Mouse (Mus musculus): ENCODE data around the gene Ctdsp2.

Gene Ctdsp2

DNA sequence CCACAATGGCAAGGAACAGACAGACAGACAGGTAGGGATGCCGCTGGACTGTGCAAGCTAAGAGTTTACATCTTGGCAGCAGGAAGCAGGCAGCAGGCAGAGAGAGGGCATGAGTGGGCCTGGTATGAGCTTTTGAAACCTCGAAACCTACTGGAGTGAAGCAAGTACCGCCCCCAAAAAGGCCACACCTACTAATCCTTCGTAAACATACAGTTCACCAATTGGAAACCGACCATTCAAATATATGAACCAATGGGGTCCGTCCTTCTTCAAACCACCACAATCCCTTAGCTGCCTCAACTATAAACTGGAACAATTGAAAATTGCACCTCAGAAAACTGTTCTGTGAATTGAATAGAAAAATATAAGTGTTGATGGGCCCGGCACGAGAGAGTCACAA lies 14.7 kb upstream of the Ctdsp2 start:
- no peak for DNase-seq

DNA sequence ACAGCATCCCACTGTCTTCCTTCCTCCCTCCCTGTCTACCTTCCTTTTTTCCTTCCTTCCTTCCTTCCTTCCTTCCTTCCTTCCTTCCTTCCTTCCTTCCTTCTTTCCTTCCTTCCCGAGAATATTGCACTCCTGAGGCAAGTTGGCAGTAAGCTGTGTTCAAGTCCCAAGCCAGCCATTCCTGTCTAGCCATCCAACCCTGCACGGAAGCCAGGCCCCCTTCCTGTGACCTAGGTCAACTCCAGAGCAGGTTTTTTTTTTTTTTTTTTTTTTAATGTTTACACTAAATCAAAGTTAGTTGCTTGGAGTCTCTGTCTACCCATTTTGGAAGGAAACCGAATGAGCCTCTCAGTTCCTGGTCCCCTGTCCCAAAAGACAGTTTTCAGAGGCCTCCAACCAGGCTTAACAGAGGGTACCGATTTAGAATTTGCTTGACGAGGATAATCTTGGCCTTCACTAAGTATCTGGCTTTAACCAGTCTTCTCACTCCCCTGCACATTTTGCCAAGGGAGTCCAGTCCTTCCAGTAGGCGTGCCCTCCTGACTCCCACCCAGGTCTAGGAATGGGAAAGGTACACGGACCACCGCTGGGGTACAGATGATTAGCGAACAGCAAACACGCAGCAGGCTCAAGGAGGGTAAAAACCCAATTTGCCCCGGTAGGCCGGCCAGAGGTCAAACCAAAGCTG lies 7.0 kb upstream of the Ctdsp2 start:
- no peak for DNase-seq

DNA sequence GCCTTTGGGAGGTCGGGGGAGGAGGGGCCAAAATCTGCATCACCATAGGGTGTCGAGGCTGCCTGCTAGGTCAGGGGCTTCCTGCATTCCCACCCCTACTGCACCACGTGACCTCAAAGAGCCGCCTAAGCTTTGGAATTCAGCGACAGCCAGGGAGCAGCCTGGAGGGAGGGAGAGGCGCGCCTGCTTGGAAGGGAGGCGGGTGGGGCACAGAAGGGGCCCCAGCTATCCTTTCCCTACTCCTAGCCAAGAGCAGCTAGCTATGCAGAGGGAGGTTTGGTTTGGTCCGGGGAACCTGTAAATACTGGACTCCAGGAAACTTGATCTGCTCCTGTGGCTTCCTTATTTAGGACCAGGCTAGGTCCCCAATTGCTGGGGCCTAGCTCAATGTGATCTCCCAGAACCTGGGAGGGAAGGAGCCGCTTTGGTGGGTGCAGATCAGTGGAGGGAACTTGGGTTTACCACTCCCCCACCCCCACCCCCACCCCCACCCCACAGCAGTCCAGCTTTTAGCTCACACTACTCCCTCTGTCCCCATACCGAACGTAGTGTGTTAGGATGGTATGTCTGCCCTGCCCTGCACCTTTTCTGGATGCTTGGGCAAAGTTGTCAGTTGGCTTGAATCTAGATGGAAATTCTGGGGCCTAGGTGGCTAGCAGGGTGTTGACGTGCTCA lies 6.3 kb upstream of the Ctdsp2 start:
- peak; percentile 98 for DNase-seq

DNA sequence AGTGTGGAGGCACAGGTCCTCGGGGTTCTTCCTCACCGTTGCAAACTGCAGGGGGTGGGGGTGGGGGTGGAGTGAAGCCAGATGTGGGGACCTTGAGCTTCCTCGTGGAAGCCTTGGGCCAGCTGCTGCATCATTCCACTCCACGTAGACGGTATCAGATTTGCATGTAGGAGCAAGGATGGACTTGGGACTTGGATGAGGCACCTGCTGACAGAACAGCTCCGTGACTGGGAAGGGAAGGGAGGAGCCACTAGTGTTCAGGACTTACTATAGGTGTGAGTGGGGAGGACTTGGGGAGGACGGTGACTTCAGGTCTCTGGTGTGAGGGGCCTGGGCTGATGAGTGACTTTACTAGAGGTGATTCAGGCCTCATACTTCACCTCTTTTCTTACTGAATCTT lies 5.5 kb upstream of the Ctdsp2 start:
- peak; percentile 87 for DNase-seq

DNA sequence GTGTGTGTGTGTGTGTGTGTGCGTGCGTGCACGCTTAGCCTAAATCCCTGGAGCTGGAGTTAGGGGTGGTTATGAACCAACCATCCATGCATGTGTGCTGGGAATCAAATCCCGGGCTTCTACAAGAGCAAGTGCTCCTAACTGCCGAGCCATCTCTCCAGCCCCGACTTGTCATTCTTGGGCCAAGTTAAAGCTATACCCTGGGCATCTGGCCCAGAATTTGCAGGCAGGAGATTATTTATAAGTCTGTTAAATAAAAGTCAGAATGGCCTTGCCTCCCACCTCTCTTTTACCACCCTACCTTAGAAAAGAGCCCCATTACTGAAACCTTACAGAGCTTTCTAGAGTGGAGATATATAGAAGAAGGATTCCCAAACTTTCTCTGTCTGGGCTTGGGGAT lies 2.8 kb upstream of the Ctdsp2 start:
- DNase-seq: no peak

DNA sequence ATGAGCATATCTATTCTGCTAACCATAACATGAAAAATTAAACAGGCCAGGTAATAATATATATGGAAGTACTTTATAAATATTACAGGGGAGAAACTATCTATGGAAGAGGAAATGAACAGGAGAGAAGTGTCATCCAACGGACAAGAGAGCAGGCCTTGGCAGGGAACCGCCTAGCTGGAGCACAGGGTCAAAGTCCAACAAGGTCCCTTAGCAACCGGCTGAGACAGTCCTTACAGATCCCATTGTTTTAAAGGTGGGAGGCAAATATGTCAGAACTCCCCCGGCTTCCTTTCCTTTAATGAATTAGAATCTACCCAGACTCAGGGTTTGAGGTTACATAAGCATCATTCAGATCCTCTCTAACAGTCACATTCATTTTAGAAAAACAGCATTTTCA lies 1.4 kb upstream of the Ctdsp2 start:
- DNase-seq: peak; percentile 90

DNA sequence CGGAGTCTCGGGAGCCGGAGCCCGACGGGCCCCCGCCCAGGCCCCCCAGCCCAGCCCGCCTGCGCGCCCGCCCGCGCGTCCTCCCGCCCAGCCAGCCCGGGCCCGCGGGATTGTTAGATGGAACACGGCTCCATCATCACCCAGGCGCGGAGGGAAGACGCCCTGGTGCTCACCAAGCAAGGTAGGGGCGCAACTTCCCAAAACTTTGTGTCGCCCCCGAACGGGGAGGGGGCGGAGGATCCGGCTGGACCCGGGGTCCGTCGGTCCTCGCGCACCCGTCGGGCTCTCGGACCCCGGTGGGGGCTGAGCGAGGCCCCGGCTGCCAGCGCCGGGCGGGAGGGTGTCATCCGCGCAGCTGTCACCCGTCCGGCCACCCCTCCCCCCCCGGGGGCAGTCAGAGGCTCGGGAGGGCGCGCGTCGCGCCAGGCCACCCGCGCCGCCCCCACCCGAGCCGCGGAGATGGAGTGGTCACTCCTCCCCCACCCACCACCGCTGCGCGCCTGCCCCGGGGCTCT lies 661 bp downstream of the Ctdsp2 start:
- peak; percentile 98 for DNase-seq

DNA sequence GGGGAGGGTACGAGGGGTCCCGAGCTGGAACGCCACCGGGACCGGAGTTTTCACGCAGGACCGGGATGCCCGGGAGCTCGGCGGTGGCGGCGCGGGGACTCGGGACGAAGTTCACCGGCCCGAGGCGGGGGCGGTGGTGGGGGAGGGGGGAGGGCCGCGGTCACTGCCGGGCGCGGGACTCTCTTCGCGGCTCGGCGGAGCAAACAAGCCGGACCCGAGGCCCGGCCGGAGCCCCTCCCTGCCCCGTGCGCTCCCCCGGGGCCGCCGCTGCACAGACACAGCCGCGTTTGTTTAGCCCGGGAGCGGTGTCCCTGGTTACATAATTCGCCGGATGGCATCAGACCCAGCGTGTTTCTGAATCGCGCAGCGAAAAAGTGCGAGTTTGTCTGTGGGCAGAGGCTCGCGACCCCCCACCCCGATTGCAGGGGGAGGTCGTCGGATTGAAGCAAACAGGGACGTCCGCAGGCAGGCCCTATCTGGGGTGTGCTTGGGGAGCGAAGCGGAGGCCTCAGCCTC lies 1.2 kb downstream of the Ctdsp2 start:
- peak; percentile 98 for DNase-seq

DNA sequence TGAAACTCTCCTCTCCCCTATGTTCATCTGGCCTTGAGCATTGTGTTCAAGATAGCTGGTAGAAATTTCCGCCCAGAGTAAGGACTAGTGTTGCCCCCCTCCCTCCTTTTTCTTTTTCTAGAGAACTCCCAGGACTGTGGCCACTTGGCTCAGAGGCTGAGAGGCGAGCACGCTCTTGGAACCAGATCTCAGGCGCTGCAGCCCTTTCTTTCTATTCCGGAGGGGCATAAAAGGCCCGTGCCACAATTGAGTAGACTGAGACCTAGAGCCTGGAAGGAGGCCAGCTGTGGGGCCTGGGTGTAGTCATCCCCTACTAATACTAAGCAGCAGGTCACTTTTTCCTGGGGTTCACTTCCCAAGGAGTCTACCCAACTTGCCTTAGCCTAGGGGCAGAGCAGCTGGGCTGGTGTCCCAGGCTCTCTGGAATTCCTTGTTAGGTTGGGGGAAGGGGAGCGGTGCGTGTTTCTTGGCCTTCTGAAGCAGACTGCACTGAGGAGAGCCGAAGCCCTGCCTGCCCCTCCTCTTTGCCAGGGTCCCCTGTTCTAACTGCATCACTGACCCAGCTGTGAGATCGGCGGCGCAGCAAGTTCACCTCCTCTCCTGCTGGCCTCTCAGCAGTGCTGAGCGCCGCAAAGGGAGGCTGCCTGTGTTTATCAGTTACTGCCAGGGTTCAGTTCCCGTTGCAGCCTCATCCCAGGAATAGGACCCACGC lies 1.9 kb downstream of the Ctdsp2 start:
- peak; percentile 96 for DNase-seq

DNA sequence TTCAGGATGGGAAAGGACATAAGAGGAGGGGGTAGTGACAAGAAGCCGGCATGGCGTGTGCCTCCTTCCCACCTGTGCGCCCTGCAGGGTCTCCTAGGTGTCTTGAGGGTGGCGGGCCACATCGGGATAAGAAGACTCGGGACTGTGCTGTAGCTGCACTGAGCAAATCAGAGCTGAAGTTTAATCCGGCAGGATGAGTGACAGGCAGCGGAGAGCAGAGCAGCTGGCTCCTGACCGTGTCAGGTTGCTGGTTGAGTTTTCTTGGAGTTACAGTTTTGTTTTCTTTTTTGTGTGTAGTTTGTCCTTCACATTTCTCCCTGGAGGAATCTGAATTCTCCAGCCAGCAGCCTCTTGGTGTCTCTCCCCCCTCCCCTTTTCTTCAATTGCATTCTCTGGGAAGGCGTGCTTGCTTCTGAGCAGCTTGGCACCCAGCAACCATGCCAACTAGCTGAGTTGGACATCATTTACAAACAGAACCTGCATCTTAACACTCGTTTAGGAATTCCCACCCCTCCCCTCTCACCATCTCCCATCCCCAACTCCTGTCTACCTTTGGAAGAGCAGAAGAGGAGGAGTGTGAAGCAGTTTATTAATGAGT lies 2.5 kb downstream of the Ctdsp2 start:
- DNase-seq: no peak

DNA sequence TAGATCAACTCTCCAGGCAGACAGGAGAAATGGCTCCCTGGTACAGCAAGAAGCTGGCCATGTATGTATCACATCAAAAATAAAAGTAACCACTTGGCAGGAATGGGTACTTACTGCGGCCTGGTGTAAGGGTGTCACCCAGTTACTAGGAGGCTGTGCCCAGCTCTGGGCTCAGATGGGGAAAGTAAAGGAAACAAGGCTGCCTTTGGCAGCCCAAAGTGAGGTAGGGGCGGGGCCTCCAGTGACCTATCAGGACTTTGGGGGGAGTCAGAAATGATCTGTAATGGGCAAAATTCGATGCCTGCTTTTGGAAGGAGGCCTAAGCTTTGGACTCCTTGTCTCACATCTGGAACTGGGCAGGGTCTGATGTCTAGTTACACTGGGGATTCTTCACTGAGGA lies 3.2 kb downstream of the Ctdsp2 start:
- DNase-seq: peak; percentile 96

DNA sequence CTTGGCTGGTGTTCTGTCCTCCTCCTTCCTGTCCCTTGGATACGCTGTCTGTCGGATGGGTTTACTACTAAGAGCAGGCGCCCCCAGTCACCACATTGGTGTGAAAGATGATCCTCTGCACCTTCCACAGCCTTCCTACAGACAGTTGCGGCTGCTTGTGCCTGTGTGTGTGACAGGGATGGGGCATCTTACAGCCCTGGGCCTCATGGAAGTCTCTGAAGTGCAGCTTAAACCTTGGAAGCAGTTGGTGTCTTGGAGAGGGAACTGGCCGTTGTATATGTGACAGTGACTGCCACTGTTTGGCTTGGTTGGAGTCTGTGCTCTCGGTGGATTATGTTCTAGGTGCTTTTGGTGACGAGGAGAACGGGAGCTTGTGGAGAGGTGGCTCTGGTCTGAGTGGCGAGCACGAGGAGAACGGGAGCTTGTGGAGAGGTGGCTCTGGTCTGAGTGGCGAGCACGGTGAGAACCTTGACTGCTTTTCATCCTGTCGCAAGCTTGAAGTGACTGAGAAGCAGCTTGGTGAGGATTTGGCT lies 4.7 kb downstream of the Ctdsp2 start:
- peak; percentile 92 for DNase-seq

DNA sequence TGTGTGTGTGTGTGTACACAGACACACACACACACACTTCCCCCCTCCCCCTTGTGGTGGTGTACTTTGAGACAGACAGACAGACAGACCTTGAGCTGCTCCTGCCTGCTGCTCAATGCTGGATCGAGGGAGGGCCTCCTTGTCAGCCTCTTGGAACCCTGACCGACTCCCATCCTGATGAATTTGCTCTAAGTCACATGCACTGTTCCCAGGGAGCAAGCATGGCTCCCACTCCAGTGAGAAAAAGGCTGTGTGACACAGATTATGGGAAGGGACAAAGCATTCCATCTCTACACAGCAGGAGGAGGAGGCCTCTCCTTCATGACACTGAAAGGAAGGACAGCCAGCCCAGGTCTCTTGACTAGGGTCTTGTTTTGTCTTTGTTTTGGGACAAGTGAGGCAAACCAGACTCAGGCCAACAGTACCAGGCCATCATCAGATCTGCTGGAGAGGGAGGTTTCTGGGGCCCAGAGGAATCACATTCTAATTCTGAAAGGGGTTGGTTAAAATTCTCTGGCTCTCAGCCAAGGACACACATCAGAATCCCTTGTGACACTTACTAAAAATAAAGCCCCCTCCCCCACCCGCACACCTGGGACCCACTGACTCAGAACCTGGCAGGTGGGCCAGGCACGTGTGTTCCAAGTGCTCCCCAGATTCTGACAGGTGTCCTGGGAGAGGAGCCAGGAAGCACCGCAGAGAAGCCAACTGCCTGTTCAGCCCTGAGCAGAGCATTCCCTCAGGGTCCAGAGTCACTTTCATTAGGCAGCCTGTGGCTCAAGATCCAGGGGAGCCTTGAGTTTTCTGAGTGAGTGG lies 5.9 kb downstream of the Ctdsp2 start:
- peak; percentile 95 for DNase-seq

DNA sequence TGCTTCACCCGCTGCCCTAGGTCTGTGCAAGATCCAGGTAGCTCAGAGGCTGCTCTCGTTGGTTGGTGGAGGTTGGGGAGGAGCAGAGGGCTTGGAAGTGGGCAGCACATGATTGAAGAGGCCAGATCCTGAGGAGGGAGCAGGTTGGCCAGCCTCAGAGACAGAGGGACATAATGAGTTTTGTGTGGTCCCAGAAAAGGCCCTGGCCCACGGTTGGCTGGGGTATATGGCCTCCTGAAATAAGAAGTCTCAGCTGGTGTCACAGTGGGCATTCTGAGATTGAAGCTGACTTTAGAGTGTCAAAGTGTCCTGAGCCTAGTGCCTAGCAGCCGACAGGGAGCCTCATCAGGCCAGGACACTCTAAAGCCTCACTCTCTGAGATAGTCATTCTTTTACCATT lies 6.6 kb downstream of the Ctdsp2 start:
- no peak for DNase-seq

DNA sequence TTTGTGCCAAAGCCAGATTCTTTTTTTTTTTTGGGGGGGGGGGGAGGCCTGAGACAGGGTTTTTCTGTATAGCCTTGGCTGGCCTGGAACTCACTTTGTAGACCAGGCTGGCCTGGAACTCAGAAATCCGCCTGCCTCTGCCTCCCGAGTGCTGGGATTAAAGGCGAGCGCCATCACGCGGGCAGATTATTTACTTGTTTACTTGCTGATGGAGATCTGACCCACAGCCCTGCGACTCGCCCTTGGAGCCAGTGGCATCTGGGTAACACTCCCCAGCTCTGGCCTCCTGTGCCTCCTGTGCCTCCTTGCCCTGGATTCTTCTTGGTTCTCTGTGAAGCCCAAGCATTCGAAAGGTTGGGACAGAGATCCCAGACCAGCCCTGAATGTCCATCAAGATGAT lies 7.1 kb downstream of the Ctdsp2 start:
- DNase-seq: no peak

DNA sequence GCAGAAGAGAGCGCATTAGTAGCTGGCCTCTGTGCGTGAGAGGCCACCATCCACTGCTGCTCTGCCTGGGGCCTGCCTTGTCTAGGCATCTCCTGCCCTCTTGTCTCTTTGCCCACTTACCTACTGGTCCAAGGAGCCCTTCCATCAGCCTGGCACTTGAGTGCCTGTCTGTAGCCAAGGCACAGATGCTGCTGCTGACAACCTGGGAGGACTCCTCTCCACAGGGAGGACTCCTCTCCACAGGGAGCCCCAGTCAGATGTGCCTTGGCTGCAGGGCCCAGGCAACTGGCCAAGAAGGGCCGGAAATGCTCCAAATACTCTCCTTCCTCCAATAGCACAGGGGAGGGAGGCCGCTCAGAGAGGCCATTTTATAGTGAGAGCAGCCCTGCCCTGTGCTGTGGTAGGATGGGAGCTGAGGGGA lies 8.0 kb downstream of the Ctdsp2 start:
- DNase-seq: peak; percentile 100

DNA sequence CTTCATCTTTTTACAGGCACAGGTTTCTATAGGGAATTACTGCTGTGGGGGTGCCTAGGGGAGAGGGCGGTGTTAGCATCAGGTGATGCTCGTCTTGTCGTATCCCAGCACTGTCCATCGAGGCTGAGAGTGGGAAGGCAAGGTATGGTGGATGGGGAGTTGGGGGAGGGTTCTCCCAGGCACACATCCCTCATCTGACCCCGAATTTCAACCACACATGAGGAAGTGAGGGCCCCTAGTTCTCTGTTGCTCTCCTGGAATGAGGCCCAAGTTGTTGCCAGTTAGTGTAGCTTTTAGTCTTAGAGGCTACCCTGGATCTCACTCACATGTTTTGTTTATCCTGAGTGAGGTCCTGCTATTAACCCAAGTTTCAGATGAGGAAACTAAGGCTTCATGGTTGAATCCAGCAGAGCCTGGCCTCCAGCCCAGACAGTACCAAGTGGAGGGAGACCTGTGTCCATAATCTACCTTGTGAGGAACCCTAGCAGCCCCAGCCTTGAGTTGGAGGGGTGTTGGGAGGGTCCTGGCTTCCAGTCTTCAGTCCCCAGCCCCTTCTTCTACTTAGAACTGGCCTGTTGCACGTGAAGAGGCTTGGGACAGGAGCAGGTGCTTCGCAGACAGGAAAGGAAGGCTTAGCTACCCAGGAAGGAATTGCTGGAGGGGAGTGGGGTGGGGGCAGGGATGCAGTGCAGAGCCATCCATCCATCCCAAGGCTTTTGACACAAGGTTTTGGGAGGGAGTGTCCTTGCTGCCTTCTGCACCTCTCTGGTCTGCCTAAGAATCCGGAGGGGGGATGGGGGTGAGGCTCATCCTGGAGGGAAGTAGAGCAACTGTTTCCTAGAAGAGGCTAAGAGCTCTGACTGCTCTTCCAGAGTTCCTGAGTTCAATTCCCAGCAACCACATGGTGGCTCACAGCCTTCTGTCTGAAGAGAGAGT lies 8.9 kb downstream of the Ctdsp2 start:
- peak; percentile 95 for DNase-seq

DNA sequence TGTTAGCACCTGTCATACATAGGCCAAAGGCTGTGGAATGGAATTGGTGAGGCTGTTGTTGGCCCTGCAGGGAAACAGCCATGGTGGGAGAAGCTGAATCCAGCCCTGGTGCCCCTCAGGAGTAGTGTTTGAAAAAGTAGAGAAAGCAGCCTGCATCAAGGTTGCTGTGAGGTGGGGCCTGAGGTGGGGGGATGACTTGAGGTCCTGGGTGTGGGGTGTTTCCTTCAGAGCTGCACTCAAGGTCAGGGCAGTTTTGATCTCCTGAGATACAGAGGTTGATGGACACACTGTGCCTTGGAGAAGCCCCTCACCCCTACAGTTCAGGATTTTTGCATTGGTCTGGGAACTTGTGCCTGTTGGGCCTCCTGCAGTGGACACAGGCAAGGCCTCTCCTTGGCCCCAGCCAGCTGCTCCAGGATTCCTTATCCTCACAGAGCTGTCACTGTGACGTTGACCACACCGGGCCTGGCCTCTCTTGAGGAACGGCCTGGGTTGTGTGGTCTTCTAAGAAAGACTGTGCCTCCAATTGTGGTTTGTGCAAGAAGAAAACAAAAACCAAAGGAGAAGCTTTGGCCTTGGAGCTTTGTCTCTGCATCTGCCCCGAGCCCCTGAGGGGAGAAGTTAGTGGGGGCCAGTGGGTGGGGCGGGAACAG lies 10.1 kb downstream of the Ctdsp2 start:
- DNase-seq: peak; percentile 92

DNA sequence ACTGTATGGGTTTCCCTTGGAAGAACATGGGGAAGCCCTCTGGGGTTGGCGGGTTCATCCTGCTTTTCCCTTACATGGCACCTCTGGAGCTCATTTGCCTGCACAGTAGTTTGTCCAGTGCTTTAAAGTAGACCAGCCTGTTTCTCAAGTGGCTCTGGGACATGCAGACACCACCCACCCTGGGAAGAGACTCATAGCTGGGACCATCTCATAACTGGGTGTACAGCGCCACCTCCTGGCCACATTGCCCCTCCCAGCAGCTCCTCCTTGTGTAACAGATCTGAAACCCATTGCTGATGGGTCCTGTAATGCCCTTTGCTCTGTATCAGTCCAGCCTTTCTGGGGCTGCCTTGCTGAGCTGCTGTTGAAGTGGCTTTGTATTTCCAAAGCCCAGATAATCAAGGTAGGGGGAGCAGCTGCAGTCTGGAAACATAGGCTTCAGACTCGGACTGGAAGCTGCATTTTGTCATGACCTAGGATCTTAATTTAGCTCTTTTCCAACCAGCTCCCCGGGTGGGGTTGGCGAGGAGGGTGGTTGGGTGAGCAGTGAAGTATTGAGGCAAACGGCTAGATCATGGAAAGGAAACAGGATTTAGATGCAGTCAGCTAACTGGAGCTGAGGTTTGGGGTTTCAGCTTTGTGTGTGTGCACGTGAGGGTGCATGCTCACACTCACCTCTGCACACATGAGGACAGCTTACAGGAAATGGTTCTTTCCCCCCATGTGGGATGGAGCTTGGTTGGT lies 12.0 kb downstream of the Ctdsp2 start:
- DNase-seq: peak; percentile 98

DNA sequence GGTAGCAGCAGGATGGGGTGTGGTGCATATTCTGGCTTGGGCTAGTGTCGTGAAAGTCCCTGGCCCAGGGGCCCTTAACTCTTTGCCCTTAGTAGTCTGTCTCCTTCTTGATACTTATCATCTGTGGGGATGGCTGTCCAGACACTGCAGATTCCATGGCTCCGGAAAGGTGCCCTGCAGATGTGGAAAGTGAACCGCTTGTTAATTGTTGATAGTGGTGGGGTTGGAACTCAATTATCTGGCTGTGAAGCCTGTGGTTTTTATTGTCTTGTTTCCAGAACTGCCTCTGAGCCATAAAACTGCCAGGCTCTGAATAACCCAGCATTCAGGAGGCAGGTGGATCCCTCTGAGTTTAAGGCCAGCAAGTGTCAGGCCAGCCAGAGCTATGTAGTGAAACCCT lies 13.2 kb downstream of the Ctdsp2 start:
- no peak for DNase-seq
